8 mouse cellular contexts compared by ENCODE assay signal in genomic region chr9:84466741-84467140, GRCm38 (mm10).
DNase-seq lines count a peak whose midpoint lies in the region; ATAC-seq and TF ChIP-seq lines count a peak whose summit lies in the region.

No protein-coding gene starts in this region.

- H3K4me2 ChIP-seq in heart, embryonic 12.5 days = no peak overlapping the region

- H3K4me3 ChIP-seq in heart, embryonic 12.5 days = no peak overlapping the region
- H3K4me3 ChIP-seq in embryonic facial prominence, embryonic 10.5 days = no peak overlapping the region
- H3K4me3 ChIP-seq in thymus, adult 2 months (ENCODE audit: control insufficient read depth, insufficient read depth, low read length) = no peak overlapping the region

- WGBS in heart, embryonic 12.5 days = 6% methylated on average over 3 of the region's 3 CpGs
- WGBS in embryonic facial prominence, embryonic 10.5 days = 11% methylated on average over 3 of the region's 3 CpGs
- 9% methylated on average over 3 of the region's 3 CpGs for WGBS in thymus, adult 2 months

- H3K27ac ChIP-seq in heart, embryonic 12.5 days (ENCODE audit: poor library complexity, severe bottlenecking) = no peak overlapping the region
- no peak overlapping the region for H3K27ac ChIP-seq in embryonic facial prominence, embryonic 10.5 days (replicated peaks)
- no peak overlapping the region for H3K27ac ChIP-seq in thymus, adult 2 months (ENCODE audit: control insufficient read depth, insufficient read depth, low read length)

- peak; percentile 4 to 14 for DNase-seq in heart, adult 9 months (ENCODE audit: low spot score in 2 of 2)
- DNase-seq in 416B (ENCODE audit: low read depth) = peak; percentile 68
- peak; percentile 40 for DNase-seq in Muller cell, postnatal 12 days (ENCODE audit: inconsistent ontology term)
- peak; percentile 28 for DNase-seq in embryonic facial prominence, embryonic 10.5 days (ENCODE audit: low spot score)
- DNase-seq in kidney, postnatal 36 days = peak; percentile 49 to 51
- DNase-seq in retina, embryonic 14.5 days (ENCODE audit: low spot score) = peak; percentile 78
- DNase-seq in thymus, adult 2 months = no peak

- ATAC-seq in heart, embryonic 12.5 days (ENCODE audit: insufficient number of reproducible peaks, low FRiP score) = no peak

- H3K27me3 ChIP-seq in heart, embryonic 12.5 days (replicated peaks) = no peaks in the 10 kb centered on the region
- H3K27me3 ChIP-seq in embryonic facial prominence, embryonic 10.5 days (replicated peaks; ENCODE audit: low read depth, poor library complexity, severe bottlenecking) = no peaks in the 10 kb centered on the region
- H3K27me3 ChIP-seq in thymus, adult 2 months (ENCODE audit: control insufficient read depth, insufficient read depth, low read length) = no peaks in the 10 kb centered on the region

- TF ChIP-seq CTCF in thymus, adult 2 months (IDR thresholded peaks at IDR 0.05; ENCODE audit: borderline replicate concordance, control insufficient read depth, extremely low read depth, insufficient read depth, low read length, poor library complexity) = no peak

- TF ChIP-seq POLR2A in thymus, adult 2 months (IDR thresholded peaks at IDR 0.05; ENCODE audit: control insufficient read depth, extremely low read depth, insufficient read depth, low read length, poor library complexity) = no peak

- H3K4me1 ChIP-seq in heart, embryonic 12.5 days (replicated peaks) = no peaks in the 10 kb centered on the region
- H3K4me1 ChIP-seq in embryonic facial prominence, embryonic 10.5 days = no peaks in the 10 kb centered on the region
- H3K4me1 ChIP-seq in thymus, adult 2 months (replicated peaks; ENCODE audit: control insufficient read depth, insufficient read depth, low read length) = no peaks in the 10 kb centered on the region

- no peaks in the 10 kb centered on the region for H3K9me3 ChIP-seq in heart, embryonic 12.5 days (replicated peaks)
- no peaks in the 10 kb centered on the region for H3K9me3 ChIP-seq in embryonic facial prominence, embryonic 10.5 days

- H3K36me3 ChIP-seq in heart, embryonic 12.5 days = no peaks in the 10 kb centered on the region
- H3K36me3 ChIP-seq in embryonic facial prominence, embryonic 10.5 days (replicated peaks) = no peaks in the 10 kb centered on the region
- H3K36me3 ChIP-seq in thymus, adult 2 months (ENCODE audit: control insufficient read depth, insufficient read depth, low read length) = no peaks in the 10 kb centered on the region

- no peak overlapping the region for H3K9ac ChIP-seq in heart, embryonic 12.5 days
